Mouse (Mus musculus) induced T-regulatory cell, adult 2 months (primary cell): Measurements from ENCODE around the gene Gm20661.
"Not testable (repeated sequence)": the region's sequence is repeated elsewhere in the genome, so short reads cannot be mapped to it uniquely, and the experiment has no call there.

ENCODE experiments used
- DNase-seq: peaks from one replicate; pipeline ENCODE4 v3.0.0-alpha.2; 2012; ENCODE audit warnings: low read depth

The Gm20661 gene

GRCm38 (mm10) chr9:108001922-108002770 lies 19.3 kb downstream of the Gm20661 start, which contains the start of gene Ip6k1:
TSS of gene Ip6k1 (plus strand) at chr9:108002501.
- peak; percentile 100 for DNase-seq

- peak; percentile 72 for DNase-seq
These were observed 20.1 kb downstream of the Gm20661 start for GRCm38 (mm10) chr9:108002778-108003530.

GRCm38 (mm10) chr9:108003531-108003890 lies 20.7 kb downstream of the Gm20661 start:
- no peak for DNase-seq

GRCm38 (mm10) chr9:108008041-108008440 lies 25.2 kb downstream of the Gm20661 start:
- no peak for DNase-seq

GRCm38 (mm10) chr9:108010385-108010784 lies 27.5 kb downstream of the Gm20661 start:
- peak; percentile 58 for DNase-seq

GRCm38 (mm10) chr9:108013577-108013976 lies 30.7 kb downstream of the Gm20661 start:
- not testable (repeated sequence) for DNase-seq

GRCm38 (mm10) chr9:108017127-108017526 lies 34.3 kb downstream of the Gm20661 start:
- DNase-seq = no peak

- no peak for DNase-seq
These were observed 37.9 kb downstream of the Gm20661 start for GRCm38 (mm10) chr9:108020741-108021140.

- DNase-seq = no peak
These were observed 40.4 kb downstream of the Gm20661 start for GRCm38 (mm10) chr9:108023216-108023615.

- peak; percentile 59 for DNase-seq
These were observed 43.7 kb downstream of the Gm20661 start for GRCm38 (mm10) chr9:108026584-108026983.

GRCm38 (mm10) chr9:108027867-108028266 lies 45.0 kb downstream of the Gm20661 start:
- no peak for DNase-seq

- no peak for DNase-seq
These were observed 49.3 kb downstream of the Gm20661 start for GRCm38 (mm10) chr9:108032126-108032525.

- peak; percentile 92 for DNase-seq
These were observed 52.7 kb downstream of the Gm20661 start for GRCm38 (mm10) chr9:108035331-108036156.
